Mouse (Mus musculus) cerebellum, adult 2 months (tissue): ENCODE results near the gene Vmn2r124.

ENCODE experiments used
- CTCF ChIP-seq: fragments of 200-500 bp; IDR thresholded peaks from 2 replicates; pipeline ENCODE4 v1.5.1; 2011; ENCODE audit warnings: low read depth, mild to moderate bottlenecking, control low read depth, low read length, moderate library complexity, borderline replicate concordance; ENCODE audit not compliant: insufficient read depth
- POLR2A ChIP-seq: fragments of 200-500 bp; IDR thresholded peaks from 2 replicates; pipeline ENCODE4 v1.6.1; 2011; ENCODE audit warnings: low read length, control low read depth, borderline replicate concordance; ENCODE audit not compliant: insufficient read depth

DNA sequence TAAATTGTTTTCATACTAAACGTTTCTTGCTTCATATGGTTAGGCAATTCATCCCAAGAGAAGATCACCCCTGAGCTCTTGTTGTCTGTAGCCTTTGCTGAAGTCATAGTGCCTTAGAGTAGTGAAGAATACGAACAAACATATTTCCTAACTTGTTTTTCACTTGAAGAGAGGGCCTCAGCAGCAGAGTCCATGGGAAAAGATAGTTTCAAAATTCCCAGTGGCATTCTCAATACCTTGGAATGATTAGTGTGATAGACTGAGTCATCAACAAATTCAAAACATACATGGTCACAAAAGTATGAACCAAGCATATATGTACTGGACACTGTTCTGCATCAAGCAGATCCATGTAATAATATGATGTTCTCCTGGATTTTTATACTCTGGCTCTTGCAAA, at the start of gene Vmn2r124:
- TF ChIP-seq CTCF (no peak), POLR2A (no peak)
